Mouse (Mus musculus): ENCODE results near the gene Lrfn2. TPM values are rescaled to one million over a fixed set of nuclear protein-coding genes. Genes with fewer than 3 reads are reported as not detected.

Lrfn2 gene
- polyA plus RNA-seq, 1 experiment from 2014 or later: 13.1 TPM

DNA sequence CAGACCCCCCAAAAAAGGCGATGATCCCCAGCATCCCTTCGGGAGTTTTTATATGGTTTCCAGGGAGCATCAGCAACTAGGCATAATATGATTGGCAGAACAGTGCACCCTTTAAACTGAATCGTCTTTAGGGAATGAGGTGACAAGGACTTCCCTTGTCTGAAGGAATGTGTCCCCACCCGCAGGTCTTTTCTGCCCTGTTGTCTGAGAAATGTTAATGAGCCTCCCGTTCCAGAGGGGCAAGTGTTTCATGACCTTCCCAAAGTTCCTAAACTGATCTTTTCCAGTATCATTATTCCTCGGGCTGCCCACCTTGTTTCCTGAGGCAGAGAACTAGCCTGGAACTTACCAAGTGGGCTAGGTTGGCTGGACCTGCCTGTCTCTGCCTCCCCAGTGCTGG is 40.7 kb downstream of the Lrfn2 start:
- no peak overlapping the region for H3K4me3 ChIP-seq
- no peaks in the 10 kb centered on the region for H3K36me3 ChIP-seq
- no peaks in the 10 kb centered on the region for H3K9me3 ChIP-seq
- no peaks in the 10 kb centered on the region for H3K27me3 ChIP-seq
- WGBS: 29% methylated on average over 6 of the region's 6 CpGs
- no peak overlapping the region for H3K4me2 ChIP-seq
- peaks cover 43% of the 10 kb centered on the region for H3K4me1 ChIP-seq (replicated peaks)
- H3K9ac ChIP-seq: no peak overlapping the region
- ATAC-seq (ENCODE audit: low FRiP score, low read depth): no peak
- no peak overlapping the region for H3K27ac ChIP-seq (replicated peaks)

DNA sequence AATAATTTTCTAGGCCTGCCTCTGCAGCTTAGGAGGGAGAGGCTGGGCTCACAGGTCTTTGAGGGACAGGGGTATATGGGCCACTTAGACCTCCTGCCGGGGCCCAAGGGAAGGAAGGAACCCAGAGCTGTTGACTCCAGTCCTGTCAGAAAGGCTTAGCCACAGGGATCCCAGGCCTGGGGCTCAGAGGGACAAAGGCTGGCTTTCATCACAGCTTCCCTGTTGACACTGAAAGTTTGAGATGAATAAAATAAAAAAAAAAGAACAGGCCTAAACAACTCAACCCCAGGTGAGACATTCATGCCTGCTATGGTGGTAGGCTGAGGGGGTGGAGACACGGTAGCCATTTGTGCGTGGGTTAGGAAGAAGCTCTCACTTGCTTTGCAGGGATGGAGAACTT is 41.2 kb downstream of the Lrfn2 start:
- 16% methylated on average over 3 of the region's 3 CpGs for WGBS
- H3K4me3 ChIP-seq: no peak overlapping the region
- H3K9me3 ChIP-seq: no peaks in the 10 kb centered on the region
- peaks cover 48% of the 10 kb centered on the region for H3K4me1 ChIP-seq (replicated peaks)
- no peak for ATAC-seq (ENCODE audit: low FRiP score, low read depth)
- H3K27me3 ChIP-seq: no peaks in the 10 kb centered on the region
- no peak overlapping the region for H3K9ac ChIP-seq
- H3K4me2 ChIP-seq: no peak overlapping the region
- no peaks in the 10 kb centered on the region for H3K36me3 ChIP-seq
- no peak overlapping the region for H3K27ac ChIP-seq (replicated peaks)

DNA sequence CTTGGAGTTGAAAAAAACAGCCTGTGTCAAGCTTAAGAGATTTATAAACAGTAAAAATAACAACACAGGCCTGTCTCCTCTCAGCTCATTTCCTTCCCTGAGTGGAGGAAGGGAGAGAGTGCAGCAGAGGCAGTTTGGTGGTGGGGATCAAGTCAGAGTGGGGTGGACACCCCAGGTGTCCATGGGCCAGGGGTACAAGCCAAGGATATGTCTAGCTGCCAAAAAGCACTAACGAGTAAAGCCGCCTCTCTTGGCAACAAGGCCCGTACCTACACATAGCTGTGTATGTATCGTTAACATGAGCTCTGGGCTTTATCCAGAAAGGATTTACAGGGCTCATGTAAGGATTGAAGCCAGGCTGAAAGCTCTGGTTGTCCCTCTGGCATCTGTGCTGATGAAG is 42.9 kb downstream of the Lrfn2 start:
- peak overlapping the region; percentile 79 for H3K27ac ChIP-seq (replicated peaks)
- 43% methylated on average over 4 of the region's 4 CpGs for WGBS
- no peaks in the 10 kb centered on the region for H3K36me3 ChIP-seq
- H3K27me3 ChIP-seq: no peaks in the 10 kb centered on the region
- peaks cover 49% of the 10 kb centered on the region for H3K4me1 ChIP-seq (replicated peaks)
- no peak overlapping the region for H3K4me2 ChIP-seq
- H3K9me3 ChIP-seq: no peaks in the 10 kb centered on the region
- H3K4me3 ChIP-seq: no peak overlapping the region
- no peak for ATAC-seq (ENCODE audit: low FRiP score, low read depth)
- no peak overlapping the region for H3K9ac ChIP-seq

DNA sequence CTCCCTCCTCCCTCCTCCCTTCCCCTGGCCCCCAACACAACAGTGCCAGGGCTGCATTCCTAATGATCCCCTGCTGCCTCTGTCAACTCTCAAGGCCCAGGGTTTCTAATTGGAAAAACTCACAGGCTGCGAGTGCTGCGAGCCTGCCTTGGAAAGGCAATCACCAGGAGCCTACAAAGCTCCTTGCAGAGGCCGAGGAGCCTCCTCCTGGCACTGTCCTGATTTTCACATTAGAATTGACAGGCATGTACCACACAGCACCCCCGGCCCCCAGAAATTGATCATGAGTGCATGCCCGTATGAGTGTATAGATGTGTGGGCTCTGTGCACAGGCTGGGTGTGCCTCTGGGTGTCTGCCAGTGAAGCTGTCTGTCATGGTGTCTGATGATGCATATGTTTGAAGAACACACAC is 44.4 kb downstream of the Lrfn2 start:
- H3K27me3 ChIP-seq: no peaks in the 10 kb centered on the region
- WGBS: 12% methylated on average over 5 of the region's 5 CpGs

DNA sequence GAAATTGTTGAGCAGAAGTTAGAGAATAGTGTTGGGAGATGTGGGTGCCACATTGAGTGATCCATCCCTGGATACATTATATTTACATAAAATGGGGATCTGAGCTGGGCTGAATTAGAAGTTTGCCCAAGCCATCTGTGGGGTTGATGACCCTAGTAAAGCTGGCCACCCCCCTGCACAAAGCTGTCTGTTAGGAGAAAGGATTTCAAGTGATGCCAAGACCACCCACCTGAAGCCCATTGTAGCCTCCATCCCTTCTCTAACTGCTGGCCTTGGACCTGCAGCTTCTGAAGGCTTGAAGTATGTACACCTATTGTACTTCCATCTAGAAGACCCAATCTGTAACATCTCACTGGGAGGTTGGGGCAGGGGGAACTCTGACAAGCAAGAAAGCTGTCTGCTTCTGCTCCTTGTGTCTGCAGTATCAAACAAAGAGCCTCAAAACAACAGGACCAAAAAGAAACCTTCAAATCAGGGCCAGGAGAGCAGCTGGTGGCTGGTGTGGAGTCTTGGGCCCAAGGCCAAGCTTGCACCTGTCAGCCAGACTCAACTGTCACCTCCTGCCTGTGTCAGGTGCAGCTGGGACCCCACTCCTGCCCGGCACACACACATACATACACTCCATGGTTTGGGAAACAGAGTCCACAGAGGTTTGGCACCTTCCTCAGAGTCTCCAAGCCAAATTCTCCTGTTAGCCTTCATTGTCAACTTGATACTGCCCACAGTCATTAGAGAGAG is 63.2 kb downstream of the Lrfn2 start:
- Histone ChIP-seq H3K9me3 (no peaks in the 10 kb centered on the region), H3K27me3 (no peaks in the 10 kb centered on the region), H3K36me3 (no peaks in the 10 kb centered on the region), H3K4me2 (no peak overlapping the region), H3K27ac (replicated peaks) (no peak overlapping the region), H3K9ac (no peak overlapping the region), H3K4me1 (replicated peaks) (peaks cover 11% of the 10 kb centered on the region), H3K4me3 (no peak overlapping the region)
- ATAC-seq (ENCODE audit: low FRiP score, low read depth): no peak
- 63% methylated on average over 1 of the region's 1 CpGs for WGBS

More for the DNA sequence above, 44.4 kb downstream of the Lrfn2 start:
- Histone ChIP-seq H3K9ac (no peak overlapping the region), H3K4me3 (no peak overlapping the region), H3K4me1 (replicated peaks) (peaks cover 41% of the 10 kb centered on the region), H3K4me2 (no peak overlapping the region), H3K9me3 (no peaks in the 10 kb centered on the region), H3K36me3 (no peaks in the 10 kb centered on the region), H3K27ac (replicated peaks) (peak overlapping the region; percentile 64)
- ATAC-seq (ENCODE audit: low FRiP score, low read depth): peak; percentile 72

DNA sequence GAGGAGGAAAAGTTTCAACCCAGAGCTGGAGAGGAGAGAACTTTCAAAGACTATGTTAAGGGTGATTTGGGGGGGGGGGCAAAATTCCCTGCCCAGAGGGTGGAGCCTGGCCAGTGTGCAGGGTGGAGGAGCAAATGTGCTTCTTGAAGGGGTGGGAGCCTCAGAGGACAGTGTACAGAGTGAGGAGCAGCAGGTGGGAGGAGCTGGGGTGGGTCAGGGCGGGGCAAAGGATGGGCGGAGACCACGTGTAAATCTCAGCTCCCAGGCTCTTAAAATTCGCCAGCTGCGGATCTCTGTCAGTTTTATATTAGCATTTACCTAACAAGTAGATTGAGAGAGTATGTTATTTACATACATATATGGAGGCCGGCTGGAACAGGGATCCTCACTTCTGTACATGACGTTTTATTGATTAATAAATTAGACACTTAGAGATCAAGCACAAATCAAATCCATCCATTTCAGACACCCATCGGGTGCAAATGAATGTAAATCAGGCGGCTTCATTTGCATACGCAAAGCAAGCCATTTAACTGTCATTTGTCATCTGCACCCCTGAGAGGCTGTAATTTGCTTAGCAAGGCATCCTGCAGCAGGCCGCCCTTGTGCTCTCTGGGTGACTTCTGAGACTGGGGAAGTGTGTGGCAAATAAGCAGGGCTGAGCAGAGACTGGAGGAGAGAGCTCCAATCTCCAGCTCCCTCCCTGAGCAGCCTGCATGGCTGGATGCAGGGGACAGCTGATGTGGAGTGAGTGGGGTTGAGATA is 67.5 kb downstream of the Lrfn2 start:
- Histone ChIP-seq H3K36me3 (no peaks in the 10 kb centered on the region), H3K4me3 (no peak overlapping the region), H3K4me2 (no peak overlapping the region), H3K9ac (no peak overlapping the region), H3K27me3 (no peaks in the 10 kb centered on the region; the same call in 1 of the 2 replicates), H3K9me3 (no peaks in the 10 kb centered on the region), H3K4me1 (replicated peaks) (peaks cover 11% of the 10 kb centered on the region), H3K27ac (replicated peaks) (peak overlapping the region; percentile 49)
- peak; percentile 58; the same call in 1 of the 2 replicates for ATAC-seq (ENCODE audit: low FRiP score, low read depth)
- 4% methylated on average over 11 of the region's 11 CpGs for WGBS

DNA sequence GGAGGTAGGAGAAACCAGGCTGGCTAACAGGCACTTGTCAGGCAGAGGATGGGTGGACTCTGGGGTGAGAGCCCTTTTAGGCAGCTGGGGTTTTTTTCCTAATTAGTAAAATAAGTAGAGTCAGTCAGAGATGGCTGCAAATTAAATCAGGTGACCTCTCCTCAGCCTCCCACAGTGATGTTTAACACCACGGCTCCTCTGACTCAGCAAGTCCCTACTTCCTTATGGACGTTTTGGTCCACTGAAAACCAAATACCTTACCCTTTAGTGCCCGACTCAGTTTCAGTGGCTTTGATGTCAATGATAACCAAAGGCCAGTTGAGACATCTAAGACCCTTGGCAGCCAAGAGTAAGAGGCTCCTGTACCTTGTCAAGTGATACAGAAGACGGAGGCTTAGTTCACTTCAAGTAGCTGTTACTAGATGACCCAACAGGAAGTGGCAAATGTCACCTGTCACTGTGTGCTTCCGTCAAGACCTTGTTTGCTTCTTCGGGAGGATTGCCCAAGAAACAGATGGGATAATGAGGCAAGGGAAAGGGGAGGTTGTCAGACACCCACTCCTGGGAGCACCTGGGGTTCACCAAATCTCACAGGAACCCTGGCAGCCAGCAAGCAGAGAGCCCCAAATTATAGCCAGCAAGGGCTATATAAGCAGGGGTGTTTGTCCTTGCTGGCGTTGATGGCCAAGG is 77.3 kb downstream of the Lrfn2 start:
- Histone ChIP-seq H3K4me1 (replicated peaks) (no peaks in the 10 kb centered on the region), H3K9ac (no peak overlapping the region), H3K4me3 (no peak overlapping the region), H3K27me3 (no peaks in the 10 kb centered on the region), H3K4me2 (no peak overlapping the region), H3K36me3 (no peaks in the 10 kb centered on the region), H3K27ac (replicated peaks) (no peak overlapping the region), H3K9me3 (no peaks in the 10 kb centered on the region)
- ATAC-seq (ENCODE audit: low FRiP score, low read depth): no peak
- 74% methylated on average over 7 of the region's 7 CpGs for WGBS

DNA sequence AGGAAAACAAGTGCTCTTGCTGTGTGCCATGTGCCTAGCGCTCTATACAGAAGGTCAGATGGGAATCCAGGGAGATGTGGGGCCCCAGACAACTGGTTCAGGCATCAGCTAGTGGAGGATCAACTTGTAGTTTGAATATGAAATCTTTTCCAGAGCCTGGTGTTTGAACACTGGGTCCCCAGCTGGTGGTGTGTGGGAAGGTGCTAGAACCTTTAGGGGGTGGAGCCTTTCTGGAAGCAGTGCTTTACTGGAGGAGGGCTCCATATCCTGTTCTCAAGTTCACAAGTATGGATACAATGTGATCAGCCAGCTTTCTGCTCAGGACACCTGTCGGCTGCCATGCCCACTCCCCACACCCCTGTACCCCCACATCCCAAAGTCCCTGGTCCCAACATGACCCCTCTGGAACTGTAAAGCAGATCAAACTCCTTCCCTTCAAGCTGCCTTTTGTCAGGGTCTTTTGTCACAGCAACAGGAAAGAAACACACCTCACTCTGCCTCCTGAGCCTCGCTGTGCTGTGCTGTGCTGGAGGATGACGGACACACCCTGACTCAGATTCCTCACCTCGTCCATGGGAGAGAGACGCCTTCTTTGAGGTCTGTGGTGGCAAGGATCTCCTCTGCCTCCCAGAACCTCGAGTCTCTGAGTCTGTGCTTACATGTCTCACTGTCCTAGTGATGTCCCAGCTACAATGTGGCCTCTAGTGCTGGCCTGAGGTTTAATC is 81.9 kb downstream of the Lrfn2 start:
- Histone ChIP-seq H3K4me1 (replicated peaks) (peaks cover 12% of the 10 kb centered on the region), H3K27ac (replicated peaks) (no peak overlapping the region), H3K27me3 (no peaks in the 10 kb centered on the region), H3K36me3 (no peaks in the 10 kb centered on the region), H3K4me2 (no peak overlapping the region), H3K9me3 (no peaks in the 10 kb centered on the region), H3K4me3 (no peak overlapping the region), H3K9ac (no peak overlapping the region)
- WGBS: 80% methylated on average over 7 of the region's 7 CpGs
- no peak for ATAC-seq (ENCODE audit: low FRiP score, low read depth)

DNA sequence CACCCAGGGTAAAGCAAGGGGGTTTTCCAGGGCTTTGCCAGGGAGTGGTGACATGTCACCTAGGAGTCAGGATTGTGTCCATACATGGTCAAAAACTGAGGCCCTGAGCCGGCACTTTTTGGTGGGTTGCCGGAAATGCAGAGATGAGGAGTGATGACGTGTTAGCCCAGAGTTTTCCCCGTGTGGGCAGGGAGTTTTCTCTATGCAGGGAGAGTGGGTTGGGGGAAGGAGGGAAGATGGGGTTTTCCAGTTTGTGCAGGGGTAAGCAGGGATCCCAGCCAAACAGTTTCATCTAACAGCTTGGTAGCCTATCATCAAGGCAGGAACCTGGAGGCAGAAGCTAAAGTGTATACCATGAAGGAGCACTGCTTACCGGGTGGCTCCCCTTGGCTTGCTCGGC is 83.2 kb downstream of the Lrfn2 start:
- no peak for ATAC-seq (ENCODE audit: low FRiP score, low read depth)
- Histone ChIP-seq H3K9me3 (no peaks in the 10 kb centered on the region), H3K4me1 (replicated peaks) (peaks cover 12% of the 10 kb centered on the region), H3K4me3 (no peak overlapping the region), H3K27me3 (no peaks in the 10 kb centered on the region), H3K9ac (no peak overlapping the region), H3K36me3 (no peaks in the 10 kb centered on the region), H3K4me2 (no peak overlapping the region), H3K27ac (replicated peaks) (no peak overlapping the region)
- 89% methylated on average over 6 of the region's 6 CpGs for WGBS

DNA sequence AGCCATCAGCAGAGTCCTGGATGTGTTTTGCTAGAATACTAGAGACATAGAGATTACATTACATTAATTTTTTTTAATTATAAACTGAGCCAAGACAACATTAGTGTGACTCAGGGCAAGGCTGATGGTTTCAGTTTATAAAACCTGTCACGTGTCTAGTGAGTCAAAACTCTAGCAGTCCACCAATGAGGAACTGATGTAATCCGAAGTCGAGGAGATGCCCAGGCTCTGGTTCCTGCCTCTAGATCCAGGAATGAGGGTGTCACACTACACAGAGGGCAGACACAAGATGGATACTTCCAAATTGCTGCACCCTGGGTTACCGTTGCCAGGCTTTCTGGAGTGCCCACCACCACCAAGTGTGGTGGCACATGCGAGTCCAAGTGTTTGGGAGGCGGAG is 84.0 kb downstream of the Lrfn2 start:
- H3K9me3 ChIP-seq: no peaks in the 10 kb centered on the region
- 92% methylated on average over 6 of the region's 6 CpGs for WGBS
- H3K36me3 ChIP-seq: no peaks in the 10 kb centered on the region
- H3K27me3 ChIP-seq: no peaks in the 10 kb centered on the region
- no peak overlapping the region for H3K4me2 ChIP-seq
- no peak for ATAC-seq (ENCODE audit: low FRiP score, low read depth)
- no peak overlapping the region for H3K4me3 ChIP-seq
- H3K9ac ChIP-seq: no peak overlapping the region
- H3K4me1 ChIP-seq (replicated peaks): peaks cover 12% of the 10 kb centered on the region
- H3K27ac ChIP-seq (replicated peaks): no peak overlapping the region

DNA sequence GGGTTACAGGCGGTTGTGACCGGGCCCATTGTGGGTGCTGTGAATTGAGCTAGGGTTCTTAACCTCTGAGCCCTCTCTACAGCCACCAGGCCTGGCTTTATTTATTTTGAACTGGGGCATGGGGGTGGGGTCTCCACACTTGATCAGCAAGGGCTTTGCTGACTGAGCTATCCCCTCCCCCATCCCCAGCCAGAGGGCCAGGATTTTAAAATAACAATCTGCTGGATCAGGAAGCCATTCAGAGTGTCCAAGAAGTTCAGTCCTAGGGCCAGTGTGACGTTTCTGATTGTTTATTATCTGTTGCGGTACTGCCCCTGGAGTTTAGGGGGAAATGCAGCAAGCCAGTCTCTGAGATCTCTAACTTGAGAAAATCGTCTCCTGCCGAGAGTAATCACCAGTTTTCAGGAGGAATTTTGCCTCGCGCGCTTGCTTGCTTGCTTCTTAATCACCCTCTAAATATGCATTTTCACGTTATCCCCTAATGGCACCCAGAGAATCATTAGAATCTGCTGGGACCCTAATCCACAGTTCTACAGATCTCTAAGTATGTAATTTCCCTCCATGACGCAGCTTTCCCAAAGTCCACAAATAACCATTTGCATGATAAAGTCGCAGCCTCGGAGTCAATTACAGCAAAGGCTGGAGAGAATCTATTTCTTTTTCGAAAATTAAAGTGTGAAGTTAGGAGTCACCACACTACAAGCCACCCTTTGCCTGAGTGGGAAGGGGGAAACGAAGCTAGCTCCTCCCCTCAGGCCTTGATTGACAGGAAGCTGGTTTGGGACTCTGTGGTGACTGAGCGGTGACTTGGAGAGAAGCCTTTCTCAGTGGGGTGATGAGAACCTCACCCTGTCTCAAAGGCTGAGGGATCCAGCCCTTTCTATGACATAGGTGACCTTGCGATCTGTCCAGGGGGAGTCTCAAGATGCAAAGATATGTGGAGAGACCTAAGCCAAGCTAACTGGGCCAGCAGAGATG is 85.5 kb downstream of the Lrfn2 start:
- H3K36me3 ChIP-seq: no peaks in the 10 kb centered on the region
- H3K27ac ChIP-seq (replicated peaks): peak overlapping the region; percentile 20; the same call in 1 of the 2 replicates
- H3K27me3 ChIP-seq: no peaks in the 10 kb centered on the region
- no peak overlapping the region for H3K4me3 ChIP-seq
- no peaks in the 10 kb centered on the region for H3K9me3 ChIP-seq
- H3K4me1 ChIP-seq (replicated peaks): peaks cover 12% of the 10 kb centered on the region
- no peak overlapping the region for H3K9ac ChIP-seq
- 33% methylated on average over 17 of the region's 17 CpGs for WGBS
- peak; percentile 54; the same call in 1 of the 2 replicates for ATAC-seq (ENCODE audit: low FRiP score, low read depth)
- no peak overlapping the region for H3K4me2 ChIP-seq
